Mouse (Mus musculus) gastrocnemius, postnatal 14 days (tissue): ENCODE data around the gene Znfx1. TPM values are rescaled to one million over a fixed set of nuclear protein-coding genes. Genes with fewer than 3 reads are reported as not detected.
A peak's percentile ranks its signal among the peaks of the same experiment; 100 is the strongest.

ENCODE experiments used
- DNase-seq: peaks from one replicate; pipeline ENCODE4 v3.0.0; 2021; ENCODE audit warnings: mixed read lengths
- intact Hi-C: fragments of 180-260 bp; cut with DNase I; formaldehyde crosslinking; loops from one replicate; pipeline ENCODE4 v1.15.1; 2025; ENCODE audit warnings: low total_unique reads
- total RNA-seq, 2 experiments: library from RNA; stranded (reverse); gene quantifications; 2 replicates each; pipeline ENCODE4 v1.2.3; 2021

Gene Znfx1
- total RNA-seq, 2 experiments from 2014 or later = 14.5 to 14.8 TPM

DNA sequence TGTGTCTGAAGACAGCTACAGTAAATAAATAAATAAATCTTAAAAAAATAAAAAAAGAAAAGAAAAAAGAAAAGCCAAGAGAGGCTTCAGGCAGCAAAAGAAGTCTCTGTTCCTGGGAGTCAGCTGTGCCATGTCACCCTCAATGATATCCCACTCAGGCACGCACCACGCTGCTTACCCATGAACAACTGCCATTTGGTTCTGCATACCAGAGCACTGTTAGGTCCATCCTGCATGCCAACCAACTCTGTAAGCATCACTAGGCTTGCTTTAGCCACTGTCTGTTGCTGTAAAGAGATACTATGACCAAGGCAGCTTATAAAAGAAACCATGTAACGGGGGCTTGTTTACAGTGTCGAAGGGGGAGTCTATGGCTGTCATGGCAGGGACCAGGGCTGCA lies 13.5 kb upstream of the Znfx1 start:
- DNase-seq = no peak
- intact Hi-C loops = no loop called here

DNA sequence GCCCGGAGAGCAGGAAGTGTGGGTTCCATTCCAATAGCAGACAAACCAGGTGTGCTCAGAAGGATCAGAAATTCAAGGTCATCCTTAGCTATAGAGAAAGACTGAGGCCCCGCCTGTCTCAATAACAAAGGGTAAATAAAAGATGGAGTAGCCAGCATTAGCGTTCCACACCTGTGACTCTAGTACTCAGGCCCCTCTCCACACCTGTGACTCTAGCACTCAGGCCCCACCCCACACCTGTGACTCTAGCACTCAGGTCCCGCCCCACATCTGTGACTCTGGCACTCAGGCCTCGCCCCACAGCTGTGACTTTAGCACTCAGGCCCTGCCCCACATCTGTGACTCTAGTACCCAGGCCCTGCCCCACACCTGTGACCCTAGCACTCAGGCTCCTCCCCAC lies 11.8 kb upstream of the Znfx1 start:
- no peak for DNase-seq
- intact Hi-C loops = loop anchor here (5.0 kb wide), 2 partner anchors 128 to 203 kb away; no protein-coding TSS in a partner anchor

DNA sequence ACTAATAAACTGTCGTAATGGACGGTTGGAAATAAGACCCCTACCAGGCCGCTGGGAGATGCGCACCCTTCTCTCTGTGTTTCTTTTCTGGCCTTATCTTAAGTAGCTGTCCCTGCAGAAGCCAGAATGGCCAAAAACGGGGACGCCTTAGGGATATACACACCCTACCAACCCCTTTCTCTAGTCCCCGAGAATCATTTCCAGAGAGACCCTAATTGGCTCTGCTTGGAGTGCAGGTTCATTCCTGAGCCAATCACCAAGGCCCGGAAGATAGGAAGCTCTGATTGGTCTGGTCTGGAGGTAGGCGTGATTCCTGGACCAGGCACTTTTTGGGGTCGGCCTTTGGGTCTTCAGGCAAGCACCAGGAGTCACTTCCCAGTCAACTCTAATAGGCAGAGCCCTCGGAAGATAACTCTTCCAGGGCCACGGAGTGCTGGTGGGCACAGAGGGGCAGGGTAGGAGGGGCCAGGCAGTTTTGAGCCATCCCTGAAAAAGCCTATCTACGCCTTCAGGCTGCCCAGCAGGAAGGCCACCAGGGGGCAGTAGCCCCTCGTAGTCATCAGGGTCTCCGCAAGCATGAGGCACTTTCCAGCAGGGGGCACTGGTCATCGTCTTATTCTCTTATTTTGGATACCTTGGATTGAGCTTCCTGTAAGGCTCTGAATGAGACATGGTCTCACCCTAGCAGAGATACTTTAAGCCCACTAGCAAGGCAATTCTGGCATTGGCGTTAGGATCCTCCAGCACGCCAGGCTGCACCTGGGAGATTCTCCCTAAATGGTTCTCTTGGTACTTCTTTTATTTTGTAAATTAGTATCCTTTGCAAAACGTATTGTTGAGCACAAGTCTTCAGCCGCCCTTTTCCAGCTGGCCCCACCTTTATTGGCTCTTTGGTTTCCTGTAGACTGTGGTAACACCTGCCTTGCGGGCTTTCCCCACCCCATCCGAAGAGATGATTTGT lies 9.1 kb upstream of the Znfx1 start:
- DNase-seq = peak; percentile 94
- intact Hi-C loops = loop anchor here (5.0 kb wide), 2 partner anchors 130 to 205 kb away; no protein-coding TSS in a partner anchor

DNA sequence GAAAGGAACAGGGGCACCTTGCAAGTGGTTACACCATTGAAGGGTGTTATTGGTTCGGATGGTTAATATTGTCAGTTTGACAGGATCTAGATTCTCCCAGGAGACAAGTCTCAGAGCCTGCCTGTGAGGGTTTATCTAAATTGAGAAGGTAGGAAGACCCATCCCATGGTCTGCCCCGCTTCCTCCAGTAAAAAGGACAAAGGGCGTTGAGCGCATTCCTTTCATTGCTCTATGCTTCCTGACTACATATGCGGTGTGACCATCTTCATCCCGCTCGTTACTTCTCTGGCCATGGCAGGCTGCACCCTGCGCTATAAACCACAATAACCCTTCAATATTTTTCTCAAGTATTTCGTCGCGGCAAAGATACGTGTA lies 8.4 kb upstream of the Znfx1 start:
- intact Hi-C loops = loop anchor here (5.0 kb wide), 2 partner anchors 131 to 206 kb away; no protein-coding TSS in a partner anchor
- DNase-seq = no peak

DNA sequence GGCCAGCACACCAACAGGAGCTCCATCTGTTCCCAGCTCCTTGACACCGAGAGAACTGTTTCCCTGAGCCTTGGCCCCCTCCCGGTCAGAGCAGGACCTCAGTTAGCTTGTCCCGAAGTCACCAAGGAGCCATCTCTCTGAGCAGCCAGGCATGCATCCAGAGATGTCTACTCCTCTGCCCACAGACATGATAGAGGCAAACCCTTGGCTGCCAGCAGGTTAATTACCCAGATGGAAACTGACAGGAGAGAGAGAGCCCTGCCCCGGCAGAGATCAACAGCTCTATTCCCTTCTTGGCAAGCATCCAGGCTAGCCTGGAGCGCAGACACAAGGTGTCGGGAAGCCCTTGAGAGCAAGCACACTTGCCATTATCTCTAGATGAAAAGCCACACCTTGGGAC lies 7.5 kb upstream of the Znfx1 start:
- no peak for DNase-seq
- intact Hi-C loops = loop anchor here (5.0 kb wide), 2 partner anchors 132 to 207 kb away; no protein-coding TSS in a partner anchor

DNA sequence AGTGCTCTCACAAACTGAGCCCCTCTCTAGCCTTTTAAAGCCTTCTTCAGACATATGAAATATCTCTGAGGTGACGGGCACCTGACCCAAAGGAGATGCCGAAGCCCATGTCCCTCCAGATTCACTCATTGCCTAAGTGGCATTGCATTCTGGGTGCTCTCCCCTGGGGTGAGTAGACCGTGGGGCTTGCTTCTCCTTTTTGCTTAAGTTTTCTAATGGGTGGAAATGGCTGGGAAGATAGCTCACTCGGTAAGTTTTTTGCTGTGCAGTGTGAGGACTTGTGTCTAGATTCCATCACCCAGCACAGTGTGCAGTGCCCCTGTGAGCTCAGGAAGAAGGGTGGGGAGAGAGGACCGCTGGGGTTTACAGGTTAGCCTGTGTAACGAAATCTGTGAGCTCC lies 4.8 kb upstream of the Znfx1 start:
- no peak for DNase-seq
- intact Hi-C loops = no loop called here

DNA sequence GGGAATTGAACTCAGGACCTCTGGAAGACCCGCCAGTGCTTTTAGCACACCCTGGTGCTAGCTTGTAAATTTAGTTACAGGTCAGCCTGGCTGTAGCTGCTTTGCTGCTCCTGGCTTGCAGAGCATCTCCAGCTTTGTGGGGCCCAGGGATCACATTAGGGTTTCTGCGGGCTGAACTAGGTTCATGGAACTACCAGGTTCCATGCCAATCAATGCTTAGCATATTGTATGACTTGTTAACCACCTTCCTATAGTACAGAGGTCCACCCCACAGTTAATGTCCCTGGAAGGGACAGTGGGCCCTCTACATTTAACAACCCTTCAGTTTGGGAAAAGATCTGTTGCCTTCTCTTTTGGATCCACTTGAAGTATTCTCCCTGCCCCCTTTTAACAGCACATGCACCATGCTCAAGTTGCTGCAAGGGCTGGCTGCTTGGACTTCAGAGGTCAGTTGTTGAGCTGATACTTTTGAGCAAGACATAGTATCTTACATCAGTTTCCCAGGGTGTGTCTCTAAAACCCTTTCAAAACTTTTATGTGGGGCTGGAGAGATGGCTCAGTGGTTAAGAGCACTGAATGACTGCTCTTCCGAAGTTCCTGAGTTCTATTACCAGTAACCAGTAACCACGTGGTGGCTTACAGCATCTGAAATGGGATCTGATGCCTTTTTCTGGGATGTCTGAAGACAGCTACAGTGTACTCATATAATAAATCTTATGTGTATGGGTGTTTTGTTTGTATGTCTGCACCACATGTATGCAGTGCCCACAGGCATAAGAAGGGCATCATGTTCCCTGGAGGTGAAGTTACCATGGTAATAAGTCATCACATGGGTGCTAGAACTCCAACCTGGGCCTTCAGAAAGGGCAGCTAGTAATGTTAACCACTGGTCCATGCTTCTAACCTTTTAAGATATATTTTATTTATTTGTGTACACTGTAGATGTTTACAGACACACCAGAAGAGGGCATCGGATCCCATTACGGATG lies 4.0 kb upstream of the Znfx1 start:
- intact Hi-C loops = no loop called here
- DNase-seq = no peak

DNA sequence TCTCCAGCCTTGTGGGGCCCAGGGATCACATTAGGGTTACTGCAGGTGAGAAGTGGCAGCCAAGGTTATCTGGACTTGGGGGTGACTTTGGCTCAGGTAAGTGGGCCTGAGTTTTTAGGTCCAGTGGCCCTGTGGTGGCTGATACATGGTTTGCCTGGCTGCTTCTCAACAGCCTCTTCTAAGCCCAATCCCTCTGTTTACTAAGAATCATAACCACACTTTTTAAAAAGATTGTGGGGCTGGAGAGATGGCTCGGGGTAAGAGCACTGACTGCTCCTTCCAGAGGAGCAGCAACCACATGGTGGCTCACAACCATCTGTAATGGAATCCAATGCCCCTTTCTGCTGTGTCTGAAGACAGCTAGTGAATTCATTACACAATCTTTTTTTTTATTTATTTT lies 3.2 kb upstream of the Znfx1 start:
- intact Hi-C loops = no loop called here

DNA sequence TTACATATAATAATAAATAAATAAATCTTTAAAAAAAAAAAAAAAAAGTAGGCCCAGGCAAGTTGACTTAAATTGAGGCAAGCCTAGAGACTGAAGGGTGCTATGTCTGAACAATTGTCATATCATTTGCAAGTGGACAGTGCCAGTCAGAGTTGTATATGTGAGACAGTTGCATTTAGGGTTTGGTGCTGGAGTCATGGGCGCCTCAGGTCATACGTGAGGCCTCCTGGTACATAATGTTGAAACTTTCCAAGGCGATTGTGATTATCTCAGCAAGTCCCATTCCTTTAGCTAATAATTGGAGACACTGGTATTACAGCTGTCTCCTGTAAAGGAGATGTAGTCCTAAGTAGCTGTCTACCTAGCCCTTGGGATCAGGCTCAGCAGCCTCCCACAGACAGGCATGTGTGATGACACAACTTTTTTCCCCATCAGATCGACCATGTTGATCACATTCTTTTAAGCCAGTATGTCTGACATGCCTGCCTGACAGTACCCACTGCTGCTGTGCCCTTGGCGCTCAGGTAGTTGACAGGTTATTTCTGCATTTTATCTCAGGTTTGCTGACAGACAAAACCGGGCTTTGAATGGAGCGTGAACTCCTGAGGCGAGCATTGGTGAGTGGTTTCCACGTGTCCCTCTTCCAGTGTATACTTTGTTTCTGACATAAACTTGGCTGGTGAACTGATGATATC lies 1.9 kb upstream of the Znfx1 start:
- intact Hi-C loops = no loop called here
- no peak for DNase-seq

More for the DNA sequence above, 3.2 kb upstream of the Znfx1 start:
- DNase-seq = no peak

DNA sequence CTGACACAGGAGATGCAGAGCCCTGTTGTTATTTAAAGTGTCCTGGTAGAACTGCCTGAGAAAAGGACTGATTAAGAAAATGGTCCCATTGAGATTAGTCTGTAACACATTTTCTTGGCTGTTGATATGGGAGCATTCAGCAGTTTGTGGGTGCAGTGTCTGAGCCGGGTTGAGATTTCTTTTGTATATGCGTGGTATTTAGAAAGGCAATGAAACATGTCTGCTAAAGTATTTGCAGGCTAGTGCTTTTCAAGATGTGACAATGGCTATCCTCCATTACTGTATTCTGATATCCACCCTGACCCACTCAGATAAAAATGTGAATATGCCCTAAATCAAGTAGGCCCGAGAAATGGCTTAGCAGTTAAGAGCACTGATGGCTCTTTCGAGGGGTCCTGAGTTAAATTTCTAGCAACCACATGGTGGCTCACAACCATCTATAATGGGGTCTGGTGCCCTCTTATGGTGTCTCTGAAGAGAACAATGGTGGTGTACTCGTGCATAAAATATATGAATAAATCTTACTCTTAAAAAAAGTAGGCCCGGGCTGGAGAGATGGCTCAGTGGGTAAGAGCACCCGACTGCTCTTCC lies 1.2 kb upstream of the Znfx1 start:
- intact Hi-C loops = no loop called here
- DNase-seq = no peak

DNA sequence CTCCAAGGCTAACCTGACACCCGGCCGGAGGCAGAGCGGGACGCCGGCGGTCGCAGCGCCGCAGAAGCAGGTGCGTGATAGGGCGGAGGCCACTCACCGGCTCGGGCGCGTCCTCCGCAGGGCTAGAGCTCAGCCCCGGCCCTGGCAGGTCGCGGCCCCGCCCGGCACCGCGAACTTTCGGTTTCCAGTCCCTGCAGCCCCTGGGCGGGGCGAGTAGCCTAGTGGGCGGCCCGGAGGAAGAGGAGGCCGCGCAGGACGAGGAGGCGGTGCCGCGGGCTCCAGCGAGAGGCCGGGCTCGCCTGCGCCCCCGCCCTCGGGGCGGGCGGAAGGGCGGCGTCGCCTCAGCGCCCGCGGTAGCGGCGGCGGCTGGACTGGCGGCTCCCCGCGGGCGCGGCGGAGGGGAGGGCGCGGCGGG lies 311 bp downstream of the Znfx1 start:
- intact Hi-C loops = no loop called here

DNA sequence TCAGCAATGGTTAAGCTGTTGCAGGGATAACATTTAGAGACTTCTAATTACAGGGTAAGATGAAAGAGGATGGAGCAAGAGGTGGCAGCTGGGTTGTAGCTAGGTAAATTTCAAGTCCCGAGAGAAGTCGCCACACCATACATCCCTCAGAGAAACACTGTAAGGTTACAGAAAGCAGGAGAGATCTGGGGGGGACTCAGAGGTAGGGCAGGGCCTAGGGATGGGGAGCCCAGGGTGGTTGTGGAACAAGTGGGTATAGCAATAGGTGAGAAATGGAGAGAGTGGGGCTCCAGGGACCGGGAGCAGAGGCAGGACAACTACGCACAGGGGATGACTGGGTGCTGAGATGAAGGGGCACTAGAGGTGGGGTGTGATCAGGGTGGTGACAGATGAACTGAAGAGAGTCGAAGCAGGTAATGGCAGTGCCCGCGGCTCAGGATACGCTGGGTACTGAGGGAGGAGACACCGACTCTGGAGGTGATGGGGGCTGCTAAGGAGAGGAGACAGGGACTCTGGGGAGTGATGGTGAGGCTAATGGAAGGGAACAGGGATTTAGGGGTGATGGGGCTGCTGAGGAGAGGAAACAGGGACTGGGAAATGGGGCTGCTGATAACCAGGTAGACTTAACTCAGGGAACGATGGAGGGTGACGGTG lies 1.3 kb downstream of the Znfx1 start:
- intact Hi-C loops = no loop called here
- no peak for DNase-seq

More for the DNA sequence above, 311 bp downstream of the Znfx1 start:
- peak; percentile 96 for DNase-seq

DNA sequence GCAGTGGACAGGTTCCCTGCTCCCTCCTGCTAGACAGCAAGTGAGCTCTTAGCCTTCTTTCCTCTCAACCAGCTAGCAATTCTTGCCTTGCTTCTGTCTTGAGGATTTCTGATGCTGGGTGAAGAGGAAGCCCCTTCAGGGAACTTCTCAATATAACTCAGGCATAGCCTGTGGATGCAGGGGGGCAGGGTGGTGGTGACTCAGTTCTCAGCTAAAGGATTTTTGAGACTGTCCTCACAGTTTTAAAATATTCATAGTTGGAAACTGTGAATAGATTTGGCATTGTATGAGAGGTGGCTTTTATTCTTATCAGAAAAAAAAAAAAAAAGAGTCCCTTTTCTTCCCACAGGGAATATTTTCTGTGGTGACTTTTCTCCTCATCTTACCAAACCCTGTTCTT lies 2.1 kb downstream of the Znfx1 start:
- intact Hi-C loops = no loop called here
- DNase-seq = no peak

DNA sequence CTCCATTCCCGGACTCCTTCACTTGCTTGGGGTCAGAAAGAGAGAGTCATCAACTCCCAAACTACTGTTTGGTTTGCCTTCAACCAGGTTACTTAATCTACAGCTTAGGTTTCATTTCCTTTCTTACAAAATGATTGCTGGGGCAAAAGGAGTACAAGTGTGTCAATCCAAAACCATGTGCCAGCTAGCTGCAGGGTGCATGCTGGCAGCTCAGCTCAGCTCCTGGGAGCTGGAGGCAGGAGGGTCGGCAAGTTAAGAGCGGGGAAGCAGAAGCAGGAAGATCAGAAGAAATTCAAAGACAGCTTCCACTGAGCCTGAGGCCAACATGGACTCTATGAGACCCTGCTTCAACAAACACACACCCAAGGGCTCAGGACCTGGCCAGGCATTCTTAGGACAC lies 2.5 kb downstream of the Znfx1 start:
- DNase-seq = no peak
- intact Hi-C loops = no loop called here

DNA sequence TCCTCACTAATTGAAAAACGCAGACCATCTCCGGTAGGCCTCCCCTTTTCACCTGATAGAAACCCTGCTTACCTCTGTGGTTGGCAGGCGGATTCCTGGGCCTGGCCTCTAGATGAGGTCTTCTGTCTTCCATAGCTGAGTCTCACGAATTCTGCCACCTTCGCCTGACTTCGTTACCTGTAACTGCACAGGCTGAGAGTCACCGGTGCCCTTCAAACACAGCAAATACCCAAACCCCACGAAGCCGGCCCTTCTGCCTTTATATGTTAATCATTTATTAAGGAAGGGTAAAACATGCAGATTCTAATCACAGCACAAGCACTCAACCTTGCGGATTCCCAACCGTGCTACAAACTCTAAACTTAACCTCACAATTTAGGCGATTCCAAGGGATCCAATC lies 2.9 kb downstream of the Znfx1 start:
- DNase-seq = no peak

DNA sequence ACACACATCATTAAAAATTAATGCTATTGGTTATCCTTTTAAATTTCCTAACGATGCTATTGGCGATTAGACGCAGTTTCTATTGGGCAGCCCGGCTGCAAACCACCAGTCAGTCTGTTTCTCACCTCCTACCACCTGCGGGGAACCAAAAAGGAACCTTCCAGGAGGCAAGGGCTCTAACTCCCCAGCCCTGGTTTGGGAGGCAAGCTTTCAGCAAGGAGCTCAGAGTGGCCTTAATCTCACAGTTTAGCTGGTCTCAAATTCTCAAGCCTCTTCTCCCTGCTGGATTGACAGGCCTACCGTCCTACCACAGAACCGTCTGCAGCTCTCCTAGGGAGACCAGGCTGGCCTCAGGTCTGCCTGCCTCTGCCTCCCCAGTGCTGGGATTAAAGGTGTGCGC lies 3.3 kb downstream of the Znfx1 start:
- intact Hi-C loops = no loop called here
- no peak for DNase-seq

More for the DNA sequence above, 2.9 kb downstream of the Znfx1 start:
- intact Hi-C loops = no loop called here

DNA sequence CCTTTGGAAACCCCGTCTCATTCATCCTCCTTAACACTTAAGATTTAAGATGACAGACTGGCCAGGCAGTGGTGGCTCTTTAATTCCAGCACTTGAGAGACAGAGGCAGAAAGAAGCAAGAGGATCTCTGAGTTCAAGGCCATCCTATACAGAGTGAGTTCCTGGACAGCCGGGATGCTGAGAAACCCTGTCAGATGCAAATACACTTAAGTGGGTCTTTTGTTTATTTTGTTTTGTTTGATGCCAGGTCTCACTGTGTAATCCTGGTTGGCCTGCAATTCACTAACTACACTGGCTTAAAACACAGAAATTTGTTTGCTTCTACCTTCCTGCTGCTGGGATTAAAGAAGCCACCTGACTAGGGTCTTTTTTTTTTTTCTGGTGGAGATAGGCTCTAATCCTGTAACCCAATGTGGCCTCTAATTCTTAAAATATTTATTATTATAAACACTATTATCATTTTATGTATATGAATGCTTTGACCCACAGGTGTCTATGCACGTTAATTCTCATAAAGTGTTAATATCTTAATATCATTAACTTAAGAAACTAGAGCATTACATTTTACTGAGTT lies 3.9 kb downstream of the Znfx1 start:
- DNase-seq = no peak
- intact Hi-C loops = no loop called here

DNA sequence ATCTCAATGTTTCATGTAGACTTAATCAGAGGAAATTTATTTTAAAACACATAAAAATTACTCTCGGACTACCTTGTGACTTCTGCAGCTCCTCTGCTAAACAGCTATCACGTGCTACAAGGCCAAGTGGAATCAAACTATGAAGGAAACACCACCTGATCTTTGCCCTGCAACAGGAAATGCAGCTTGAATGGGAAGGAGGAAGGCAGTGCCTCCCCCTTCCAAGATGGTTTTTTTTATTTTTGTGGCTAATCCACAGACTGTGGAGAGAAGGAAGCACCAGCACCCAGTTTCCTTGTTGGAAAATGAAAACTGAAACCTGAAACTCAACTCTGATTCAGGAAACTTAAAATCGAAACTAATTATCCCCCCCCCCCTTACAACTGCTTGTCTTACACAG lies 4.6 kb downstream of the Znfx1 start:
- intact Hi-C loops = no loop called here
- DNase-seq = no peak
